Mouse (Mus musculus) hematopoietic stem cell, adult 5-6 weeks (primary cell): ENCODE data around the gene Apol10a. TPM values are rescaled to one million over a fixed set of nuclear protein-coding genes. Genes with fewer than 3 reads are reported as not detected.

Experiments
- total RNA-seq: library from RNA; stranded (forward); fragments of 172-1452, 232-1000 nt; gene quantifications from 2 replicates; pipeline ENCODE4 v1.2.3, GENCODE M21; 2017

Gene Apol10a
- total RNA-seq, 1 experiment from 2014 or later = not detected

Other genes with a start within 250 kb of the Apol10a start
- 8.4 and 11.9 TPM in 2 replicates for gene Rbfox2, start 170.0 kb upstream of the Apol10a start, total RNA-seq
- not detected in 2 replicates for gene Apol7a, start 77.9 kb upstream of the Apol10a start, total RNA-seq
- not detected in 2 replicates for gene Apol9a, start 65.9 kb upstream of the Apol10a start, total RNA-seq
- not detected in 2 replicates for gene Apol7b, start 29.6 kb upstream of the Apol10a start, total RNA-seq
- gene Apol11a, start 31.2 kb downstream of the Apol10a start, total RNA-seq = not detected in 2 replicates
- gene Apol7c, start 56.3 kb downstream of the Apol10a start, total RNA-seq = not detected in 2 replicates
- not detected in 2 replicates for gene 1700025B11Rik, start 84.8 kb downstream of the Apol10a start, total RNA-seq
- gene Apol10b, start 119.1 kb downstream of the Apol10a start, total RNA-seq = not detected in 2 replicates
- gene Gm36245, start 122.2 kb downstream of the Apol10a start, total RNA-seq = not detected in 2 replicates
- gene Apol11b, start 166.2 kb downstream of the Apol10a start, total RNA-seq = 0.65 TPM in 1 of 2 replicates, not detected in the other
- 11.5 and 12.3 TPM in 2 replicates for gene Apol7e, start 221.8 kb downstream of the Apol10a start, total RNA-seq